Mouse (Mus musculus): Measurements from ENCODE around the gene Gkap1.

- TF ChIP-seq CTCF (IDR thresholded peaks at IDR 0.05; ENCODE audit: extremely low read depth, insufficient read depth, low read length) (no peak), POLR2A (IDR thresholded peaks at IDR 0.05; ENCODE audit: extremely low read depth, insufficient read depth, low read length) (no peak)
These were observed 12.0 kb downstream of the Gkap1 start for GRCm38 (mm10) chr13:58263546-58263945.

Data from cortical plate, adult 2 months (tissue).